Mouse (Mus musculus): ENCODE results near the gene Nos2. TPM values are rescaled to one million over a fixed set of nuclear protein-coding genes. Genes with fewer than 3 reads are reported as not detected.

Nos2 gene
- total RNA-seq (2021) (1 to 10 TPM in 1 of 2 experiments, under 1 TPM in 1; 0.89 to 1.9 TPM), polyA plus RNA-seq (2012; rRNA removed) (3.6 and 4.2 TPM in 2 replicates)
- long read RNA-seq, partial matches to known transcripts, result 2 of 3 reads
- long read RNA-seq, other reads (novel, unspliced or antisense), result 1 of 3 reads

DNA sequence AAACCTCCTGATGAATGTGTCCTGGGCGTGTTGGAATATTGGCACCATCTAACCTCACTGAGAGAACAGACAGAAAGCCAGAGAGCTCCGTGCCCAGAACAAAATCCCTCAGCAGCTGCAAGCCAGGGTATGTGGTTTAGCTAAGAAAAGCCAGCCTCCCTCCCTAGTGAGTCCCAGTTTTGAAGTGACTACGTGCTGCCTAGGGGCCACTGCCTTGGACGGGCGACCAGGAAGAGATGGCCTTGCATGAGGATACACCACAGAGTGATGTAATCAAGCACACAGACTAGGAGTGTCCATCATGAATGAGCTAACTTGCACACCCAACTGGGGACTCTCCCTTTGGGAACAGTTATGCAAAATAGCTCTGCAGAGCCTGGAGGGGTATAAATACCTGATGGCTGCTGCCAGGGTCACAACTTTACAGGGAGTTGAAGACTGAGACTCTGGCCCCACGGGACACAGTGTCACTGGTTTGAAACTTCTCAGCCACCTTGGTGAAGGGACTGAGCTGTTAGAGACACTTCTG lies at the start of gene Nos2:
TSS of gene Nos2 (plus strand) at position 377 of the 529 bp plus-strand sequence.
- peak; percentile 59 for DNase-seq

GRCm38 (mm10) chr11:78870891-78871290 lies 49.7 kb upstream of the Nos2 start:
- DNase-seq, result no peak

GRCm38 (mm10) chr11:78872782-78873181 lies 47.8 kb upstream of the Nos2 start:
- DNase-seq, result no peak

- DNase-seq, result no peak
These were observed 40.9 kb upstream of the Nos2 start for GRCm38 (mm10) chr11:78879727-78880126.

GRCm38 (mm10) chr11:78886693-78887092 lies 33.9 kb upstream of the Nos2 start:
- DNase-seq, result no peak

DNA sequence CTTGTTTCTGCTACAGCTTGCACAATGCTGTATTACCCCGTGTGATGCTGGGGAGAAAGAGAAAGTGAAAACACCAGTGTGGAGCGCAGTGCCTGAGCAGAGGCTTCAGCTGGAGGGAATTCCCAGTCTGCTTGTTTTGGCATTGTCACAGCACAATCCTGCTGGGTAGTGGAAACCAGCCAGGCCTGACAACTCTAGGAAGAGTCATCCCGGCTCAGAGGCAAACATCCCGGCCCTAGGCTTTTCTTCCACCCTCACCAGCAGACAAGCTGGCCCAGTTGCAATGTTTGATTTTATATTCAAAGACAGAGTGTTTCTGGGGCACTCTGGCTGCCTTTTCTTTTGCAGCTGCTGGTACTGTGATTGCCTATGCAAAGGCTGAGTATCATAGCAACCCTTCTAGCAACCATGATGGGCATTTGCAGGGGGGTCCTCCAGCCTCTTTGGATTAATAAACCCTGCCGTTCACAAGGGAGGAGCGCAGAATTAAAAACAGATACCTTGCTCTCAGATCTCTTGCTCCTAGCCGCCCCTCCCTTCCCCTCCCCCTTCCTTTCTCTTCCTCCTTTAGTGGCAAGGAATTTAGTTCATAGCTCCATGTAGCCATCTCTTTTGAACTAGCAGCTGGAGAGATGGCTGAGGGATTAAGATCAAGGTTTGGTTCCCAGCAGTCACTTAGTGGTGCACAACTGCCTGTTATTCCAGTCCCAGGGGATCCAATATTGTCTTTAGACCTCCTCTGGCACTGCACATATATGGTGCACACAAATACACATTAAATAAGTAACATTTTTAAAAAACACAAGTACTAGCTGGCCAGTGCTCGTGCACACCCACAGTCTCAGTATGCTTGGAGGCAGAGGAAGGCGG lies 33.2 kb upstream of the Nos2 start:
- peak; percentile 89 for DNase-seq

DNA sequence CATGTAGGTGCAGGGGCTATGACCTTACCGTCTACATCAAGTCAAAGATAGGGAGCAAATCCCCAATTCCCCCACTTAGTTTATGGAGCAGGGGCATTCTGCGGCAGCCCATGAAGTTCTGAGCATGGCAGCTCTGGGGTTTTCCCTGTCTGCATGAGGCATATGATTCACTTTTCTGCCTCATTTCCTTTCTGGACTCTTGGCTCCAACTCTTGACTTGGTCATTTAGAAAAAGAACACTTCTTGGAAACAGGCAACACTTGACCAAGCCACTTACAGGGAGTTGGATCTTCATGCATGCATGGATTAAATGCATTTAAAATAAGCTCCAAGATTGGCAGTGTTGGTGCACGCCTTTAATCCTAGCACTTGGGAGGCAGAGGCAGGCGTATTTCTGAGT lies 31.4 kb upstream of the Nos2 start:
- no peak for DNase-seq

DNA sequence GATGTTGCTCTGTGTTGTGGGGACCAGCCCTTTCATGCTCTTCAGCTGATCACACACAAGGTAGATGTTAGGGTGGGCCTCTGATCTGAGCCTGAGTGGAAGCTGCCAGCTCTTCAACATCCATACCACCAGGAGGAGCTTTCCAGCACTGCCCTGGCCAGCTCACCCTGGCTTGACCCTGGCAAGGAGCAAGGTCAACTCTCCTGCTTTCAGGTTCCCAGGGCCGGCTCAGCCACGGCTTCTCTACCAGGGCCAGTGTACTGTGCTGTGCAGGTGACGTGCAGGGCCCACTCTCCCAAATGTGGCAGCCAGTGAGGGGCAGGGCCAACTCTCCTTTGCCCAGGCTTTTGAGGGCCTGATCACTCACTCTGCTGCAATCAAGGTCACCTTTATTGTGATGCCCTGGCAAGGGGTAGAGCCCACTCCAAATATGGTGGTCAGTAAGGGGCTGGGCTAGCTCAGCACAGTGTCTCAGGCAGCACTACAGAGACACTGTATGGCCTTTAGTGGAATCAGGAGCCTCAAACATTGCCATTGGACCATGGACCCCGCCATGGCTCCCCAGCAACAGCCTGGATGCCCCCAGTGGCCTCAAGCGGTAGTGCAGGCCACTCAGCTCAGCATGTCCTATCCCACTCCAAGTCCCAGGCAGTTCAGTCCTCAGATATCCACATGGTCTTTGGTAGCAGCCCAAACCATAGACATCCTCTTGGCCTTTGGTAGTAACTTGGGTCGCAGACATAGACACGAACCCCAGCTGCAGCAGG lies 24.0 kb upstream of the Nos2 start:
- peak; percentile 50 for DNase-seq

GRCm38 (mm10) chr11:78915473-78915872 lies 5.1 kb upstream of the Nos2 start:
- no peak for DNase-seq

- DNase-seq, result peak; percentile 26
These were observed 4.2 kb upstream of the Nos2 start for GRCm38 (mm10) chr11:78916410-78916809.

- DNase-seq, result no peak
These were observed 842 bp upstream of the Nos2 start for GRCm38 (mm10) chr11:78919745-78920144.

DNA sequence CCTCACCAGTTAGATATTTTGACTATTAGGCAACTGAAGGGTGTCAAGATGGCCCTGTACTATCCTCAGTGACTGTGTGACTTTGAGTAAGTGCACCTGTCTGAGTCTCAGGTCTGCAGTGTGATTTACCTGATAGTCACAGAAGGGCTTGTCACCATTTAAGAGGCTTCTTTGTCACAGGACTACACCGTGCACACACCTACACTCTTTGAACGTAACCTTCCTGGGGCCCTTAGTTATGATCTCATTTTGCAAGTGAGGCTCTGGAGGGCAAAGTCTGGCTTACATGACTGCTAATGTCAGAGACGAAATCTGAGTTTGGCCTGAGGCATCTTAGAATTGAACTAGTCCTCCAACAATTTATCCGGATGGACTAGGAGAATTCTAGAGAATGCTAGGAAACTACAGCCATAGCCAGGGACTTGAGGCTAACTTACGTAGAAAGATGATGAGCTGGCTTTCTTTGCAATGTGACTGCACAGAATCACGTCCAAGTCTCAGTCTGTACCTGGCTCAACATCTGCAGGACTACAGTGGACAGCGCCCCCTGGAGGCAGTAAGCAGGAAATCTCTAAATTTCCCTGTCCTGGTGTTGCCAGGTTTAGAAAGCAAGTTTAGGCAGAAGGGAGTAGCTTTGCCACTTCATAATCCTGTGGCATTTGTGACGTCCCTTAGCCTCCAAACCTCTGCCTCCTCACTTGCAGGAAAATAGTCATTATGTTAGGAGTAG lies 2.3 kb downstream of the Nos2 start:
- DNase-seq, result peak; percentile 57

- no peak for DNase-seq
These were observed 3.5 kb downstream of the Nos2 start for GRCm38 (mm10) chr11:78924111-78924510.

DNA sequence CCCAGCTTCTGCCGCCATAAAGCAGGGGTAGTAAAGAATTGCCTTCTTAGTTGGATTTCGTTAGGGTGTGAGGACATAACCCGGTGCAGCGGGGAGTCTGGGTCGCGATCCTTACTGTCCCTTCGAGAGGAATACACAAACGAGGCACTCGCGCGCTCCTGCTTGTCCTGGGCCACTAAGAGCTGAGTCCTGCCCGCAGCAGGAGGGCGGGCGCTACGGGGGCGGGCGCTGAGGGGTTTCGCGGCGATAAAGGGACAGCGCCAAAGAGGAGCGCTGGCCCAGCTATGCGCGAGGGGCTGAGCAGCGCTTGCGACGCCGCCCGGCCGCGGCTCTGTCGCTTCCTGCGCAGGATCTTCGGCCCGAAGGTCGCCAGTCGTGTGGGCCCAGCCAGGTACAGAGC lies 4.3 kb downstream of the Nos2 start:
- DNase-seq, result peak; percentile 59

- peak; percentile 90 for DNase-seq
These were observed 8.8 kb downstream of the Nos2 start for GRCm38 (mm10) chr11:78929345-78929744.

DNA sequence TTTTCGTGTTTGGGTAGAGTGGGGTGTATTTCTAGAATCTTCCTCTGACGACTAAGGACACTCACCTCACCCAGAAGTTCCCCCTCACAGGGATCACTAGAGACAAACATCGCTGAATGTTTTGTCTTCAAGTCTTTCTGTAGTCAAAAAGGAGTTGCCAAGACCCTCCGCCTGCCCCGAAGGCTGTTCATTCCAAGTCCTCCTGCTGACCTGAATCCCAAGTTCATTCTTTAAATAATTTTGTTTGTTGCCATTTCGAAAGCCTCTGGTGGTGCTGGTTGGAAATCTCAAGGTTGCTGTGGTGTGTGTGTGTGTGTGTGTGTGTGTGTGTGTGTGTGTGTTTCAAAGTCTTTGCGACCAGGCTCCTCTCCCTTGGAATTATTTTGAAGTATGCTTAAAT lies 13.7 kb downstream of the Nos2 start:
- no peak for DNase-seq

- DNase-seq, result no peak
These were observed 14.1 kb downstream of the Nos2 start for GRCm38 (mm10) chr11:78934727-78935126.

GRCm38 (mm10) chr11:78935178-78935577 lies 14.6 kb downstream of the Nos2 start:
- no peak for DNase-seq

GRCm38 (mm10) chr11:78943083-78943482 lies 22.5 kb downstream of the Nos2 start:
- DNase-seq, result no peak

DNA sequence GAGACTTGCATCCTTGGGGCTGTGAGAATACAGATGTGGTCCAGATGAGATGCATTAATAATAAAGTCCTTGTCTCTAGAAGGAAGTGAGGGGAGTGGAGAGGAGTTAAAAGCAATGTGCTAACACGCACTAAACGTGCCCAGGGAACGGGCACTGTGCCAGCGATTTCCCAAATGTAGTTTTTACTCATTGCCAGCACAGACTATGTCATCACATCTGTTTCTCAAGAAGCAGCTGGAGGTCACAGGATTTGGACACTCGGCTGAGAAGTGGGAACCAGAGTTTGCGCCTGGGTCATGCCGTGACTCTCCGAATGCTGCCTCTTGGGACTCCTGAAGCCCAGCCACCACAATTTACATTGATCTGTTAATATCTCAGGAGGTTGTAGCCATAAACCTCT lies 29.8 kb downstream of the Nos2 start:
- DNase-seq, result peak; percentile 78

DNA sequence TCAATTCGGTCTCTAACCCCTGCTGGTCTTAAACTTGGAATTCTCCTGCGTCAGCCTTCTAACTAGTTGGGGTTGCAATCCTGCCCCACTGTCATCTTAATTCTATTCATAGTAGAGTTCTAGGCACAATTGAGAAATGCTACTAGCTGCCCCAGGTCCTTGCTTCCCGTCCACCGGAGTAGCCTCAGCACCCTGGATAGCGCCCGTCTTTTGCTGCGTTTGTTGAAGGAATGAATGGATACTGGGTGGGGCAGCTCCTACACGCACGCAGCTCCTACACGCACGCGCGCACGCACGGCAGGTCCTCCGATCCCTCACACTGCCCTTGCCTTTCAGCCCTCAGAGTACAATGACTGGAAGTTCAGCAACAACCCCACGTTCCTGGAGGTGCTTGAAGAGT lies 31.9 kb downstream of the Nos2 start:
- DNase-seq, result peak; percentile 54

GRCm38 (mm10) chr11:78956260-78956659 lies 35.7 kb downstream of the Nos2 start:
- peak; percentile 76 for DNase-seq
